Mouse (Mus musculus) MEL (cell line): Measurements from ENCODE around the gene Epb41l1. TPM values are rescaled to one million over a fixed set of nuclear protein-coding genes. Genes with fewer than 3 reads are reported as not detected.

Experiments
- DNase-seq: peaks from one replicate; pipeline ENCODE4 v3.0.0; 2011; ENCODE audit warnings: low read depth, low spot score
- H3K27ac ChIP-seq: 2 replicates; pipeline ENCODE4 v1.5.1; 2012; ENCODE audit warnings: low read depth, mild to moderate bottlenecking, control low read depth, low read length, moderate library complexity; ENCODE audit not compliant: control insufficient read depth
- H3K27me3 ChIP-seq, 2 experiments: fragments of 150-350 bp in 1 of 2; sonication (generic) in 1 of 2; 2 replicates each; pipeline ENCODE4 v1.6.1; 2012; ENCODE audit warnings: low read length in 2 of 2, mild to moderate bottlenecking in 2 of 2, improper control_type of control experiment in 1 of 2, moderate library complexity in 1 of 2; ENCODE audit not compliant: insufficient read depth in 2 of 2, control insufficient read depth in 1 of 2
- H3K36me3 ChIP-seq, 2 experiments: 2 replicates each; pipeline ENCODE4 v1.6.1; 2012 to 2014; ENCODE audit warnings: low read length in 2 of 2, improper control_type of control experiment in 1 of 2, inconsistent platforms in 1 of 2, mild to moderate bottlenecking in 1 of 2; ENCODE audit not compliant: insufficient read depth in 2 of 2, control insufficient read depth in 1 of 2
- H3K4me1 ChIP-seq, 2 experiments: fragments of 150-350 bp in 1 of 2; sonication (generic) in 1 of 2; 2 replicates each; pipeline ENCODE4 v1.6.1; 2012; ENCODE audit warnings: low read length in 2 of 2, improper control_type of control experiment in 1 of 2, mild to moderate bottlenecking in 1 of 2; ENCODE audit not compliant: insufficient read depth in 2 of 2, control insufficient read depth in 1 of 2
- H3K4me3 ChIP-seq, 2 experiments: fragments of 150-350 bp in 1 of 2; sonication (generic) in 1 of 2; 2 replicates each; pipeline ENCODE4 v1.5.1; 2012; ENCODE audit warnings: low read depth in 2 of 2, low read length in 2 of 2, mild to moderate bottlenecking in 2 of 2, moderate library complexity in 2 of 2, control low read depth in 1 of 2, improper control_type of control experiment in 1 of 2; ENCODE audit not compliant: control insufficient read depth in 1 of 2, insufficient read depth in 1 of 2
- H3K79me2 ChIP-seq: 2 replicates; pipeline ENCODE4 v1.6.1; 2012; ENCODE audit warnings: mild to moderate bottlenecking, low read length, moderate library complexity; ENCODE audit not compliant: control insufficient read depth, poor library complexity, insufficient read depth
- H3K9ac ChIP-seq: 2 replicates; pipeline ENCODE4 v1.6.1; 2012; ENCODE audit warnings: low read depth, mild to moderate bottlenecking, control low read depth, low read length, moderate library complexity; ENCODE audit not compliant: control insufficient read depth, poor library complexity, severe bottlenecking
- H3K9me3 ChIP-seq: fragments of 150-350 bp; sonication (generic); replicated peaks from 2 replicates; pipeline ENCODE4 v1.6.1; 2012; ENCODE audit warnings: mild to moderate bottlenecking, low read length, improper control_type of control experiment, moderate library complexity; ENCODE audit not compliant: insufficient read depth
- BHLHE40 ChIP-seq: IDR thresholded peaks from 2 replicates; pipeline ENCODE4 v1.6.1; 2012; ENCODE audit warnings: low read depth, mild to moderate bottlenecking, inconsistent platforms, low read length, improper control_type of control experiment, borderline replicate concordance
- CHD1 ChIP-seq: IDR thresholded peaks from 2 replicates; pipeline ENCODE4 v1.6.1; 2012; ENCODE audit warnings: low read depth, mild to moderate bottlenecking, inconsistent platforms, low read length, improper control_type of control experiment
- CHD2 ChIP-seq: IDR thresholded peaks from 2 replicates; pipeline ENCODE4 v1.6.1; 2011; ENCODE audit warnings: low read length, improper control_type of control experiment
- E2F4 ChIP-seq: IDR thresholded peaks from 2 replicates; pipeline ENCODE4 v1.6.1; 2011; ENCODE audit warnings: low read depth, low read length, improper control_type of control experiment, borderline replicate concordance
- ETS1 ChIP-seq: IDR thresholded peaks from 2 replicates; pipeline ENCODE4 v1.6.1; 2012; ENCODE audit warnings: low read depth, mild to moderate bottlenecking, inconsistent platforms, low read length, improper control_type of control experiment, moderate library complexity
- GABPA ChIP-seq: IDR thresholded peaks from 2 replicates; pipeline ENCODE4 v1.6.1; 2012; ENCODE audit warnings: low read depth, mild to moderate bottlenecking, inconsistent platforms, low read length, improper control_type of control experiment, moderate library complexity
- GATA1 ChIP-seq: IDR thresholded peaks from 2 replicates; pipeline ENCODE4 v1.6.1; 2011; ENCODE audit warnings: low read depth, low read length, improper control_type of control experiment
- HCFC1 ChIP-seq: IDR thresholded peaks from 2 replicates; pipeline ENCODE4 v1.6.1; 2012; ENCODE audit warnings: low read depth, mild to moderate bottlenecking, inconsistent platforms, low read length, improper control_type of control experiment, moderate library complexity
- JUND ChIP-seq: IDR thresholded peaks from 2 replicates; pipeline ENCODE4 v1.6.1; 2011; ENCODE audit warnings: low read depth, mild to moderate bottlenecking, improper control_type of control experiment, low read length
- KAT2A ChIP-seq: conservative IDR thresholded peaks from 2 replicates; pipeline ENCODE4 v1.6.1; 2012; ENCODE audit warnings: low read depth, low read length, improper control_type of control experiment, inconsistent platforms
- MAFK ChIP-seq: IDR thresholded peaks from 2 replicates; pipeline ENCODE4 v1.6.1; 2011; ENCODE audit warnings: low read depth, mild to moderate bottlenecking, low read length, improper control_type of control experiment, borderline replicate concordance
- MAX ChIP-seq: IDR thresholded peaks from 2 replicates; pipeline ENCODE4 v1.6.1; 2011; ENCODE audit warnings: low read length, improper control_type of control experiment
- MAZ ChIP-seq: IDR thresholded peaks from 2 replicates; pipeline ENCODE4 v1.6.1; 2012; ENCODE audit warnings: low read depth, mild to moderate bottlenecking, inconsistent platforms, low read length, improper control_type of control experiment
- MXI1 ChIP-seq: IDR thresholded peaks from 2 replicates; pipeline ENCODE4 v1.6.1; 2011; ENCODE audit warnings: mild to moderate bottlenecking, low read depth, low read length, improper control_type of control experiment
- MYC ChIP-seq: IDR thresholded peaks from 2 replicates; pipeline ENCODE4 v1.6.1; 2011; ENCODE audit warnings: low read depth, mild to moderate bottlenecking, low read length, improper control_type of control experiment, moderate library complexity
- NELFE ChIP-seq: IDR thresholded peaks from 2 replicates; pipeline ENCODE4 v1.6.1; 2011; ENCODE audit warnings: low read depth, low read length, improper control_type of control experiment
- NRF1 ChIP-seq: IDR thresholded peaks from 2 replicates; pipeline ENCODE4 v1.6.1; 2014; ENCODE audit warnings: low read depth, mild to moderate bottlenecking, inconsistent platforms, low read length, improper control_type of control experiment, moderate library complexity; ENCODE audit not compliant: poor library complexity, insufficient read depth, severe bottlenecking
- POLR2A ChIP-seq, 2 experiments: IDR thresholded peaks; 2 replicates each; pipeline ENCODE4 v1.6.1; 2011 to 2012; ENCODE audit warnings: low read length in 2 of 2, mild to moderate bottlenecking in 2 of 2, control low read depth in 1 of 2, improper control_type of control experiment in 1 of 2, low read depth in 1 of 2, moderate library complexity in 1 of 2; ENCODE audit not compliant: control insufficient read depth in 1 of 2, insufficient read depth in 1 of 2, poor library complexity in 1 of 2
- POLR2AphosphoS2 ChIP-seq: IDR thresholded peaks from 2 replicates; pipeline ENCODE4 v1.6.1; 2011; ENCODE audit warnings: low read length, improper control_type of control experiment
- POLR2AphosphoS5 ChIP-seq: IDR thresholded peaks from 2 replicates; pipeline ENCODE4 v1.6.1; 2012; ENCODE audit warnings: low read depth, borderline replicate concordance, mild to moderate bottlenecking, inconsistent platforms, low read length, moderate library complexity, mixed read lengths
- RAD21 ChIP-seq: IDR thresholded peaks from 2 replicates; pipeline ENCODE4 v1.6.1; 2011; ENCODE audit warnings: mild to moderate bottlenecking, low read depth, low read length, improper control_type of control experiment
- RCOR1 ChIP-seq: IDR thresholded peaks from 2 replicates; pipeline ENCODE4 v1.6.1; 2012; ENCODE audit warnings: low read depth, mild to moderate bottlenecking, inconsistent platforms, low read length, improper control_type of control experiment
- SIN3A ChIP-seq: IDR thresholded peaks from 2 replicates; pipeline ENCODE4 v1.6.1; 2012; ENCODE audit warnings: low read length, improper control_type of control experiment, inconsistent platforms
- SMC3 ChIP-seq: IDR thresholded peaks from 2 replicates; pipeline ENCODE4 v1.6.1; 2011; ENCODE audit warnings: low read depth, low read length, improper control_type of control experiment
- TAL1 ChIP-seq: IDR thresholded peaks from 2 replicates; pipeline ENCODE4 v1.6.1; 2012; ENCODE audit warnings: mild to moderate bottlenecking, inconsistent platforms, low read length, moderate library complexity, mixed read lengths
- TCF12 ChIP-seq: IDR thresholded peaks from 2 replicates; pipeline ENCODE4 v1.6.1; 2014; ENCODE audit warnings: low read depth, mild to moderate bottlenecking, inconsistent platforms, low read length, improper control_type of control experiment, moderate library complexity
- UBTF ChIP-seq: IDR thresholded peaks from 2 replicates; pipeline ENCODE4 v1.6.1; 2012; ENCODE audit warnings: low read depth, mild to moderate bottlenecking, inconsistent platforms, low read length, improper control_type of control experiment, moderate library complexity, borderline replicate concordance; ENCODE audit not compliant: insufficient read depth
- USF1 ChIP-seq: IDR thresholded peaks from 2 replicates; pipeline ENCODE4 v1.6.1; 2014; ENCODE audit warnings: low read depth, mild to moderate bottlenecking, inconsistent platforms, low read length, improper control_type of control experiment, moderate library complexity
- ZC3H11A ChIP-seq: IDR thresholded peaks from 2 replicates; pipeline ENCODE4 v1.6.1; 2012; ENCODE audit warnings: low read depth, mild to moderate bottlenecking, inconsistent platforms, low read length, improper control_type of control experiment
- ZMIZ1 ChIP-seq: IDR thresholded peaks from 2 replicates; pipeline ENCODE4 v1.6.1; 2012; ENCODE audit warnings: low read depth, mild to moderate bottlenecking, inconsistent platforms, low read length, improper control_type of control experiment, moderate library complexity
- polyA plus RNA-seq, 2 experiments: library from polyadenylated mRNA; stranded (reverse) in 1 of 2; unstranded in 1 of 2; fragments of >175 nt in 1 of 2; fragments of >200 nt in 1 of 2; gene quantifications; 2 replicates each; pipeline versions ENCODE4 v1.2.1 to v1.2.4; 2012; ENCODE audit warnings: low replicate concordance in 2 of 2, low read depth in 1 of 2; ENCODE audit not compliant: insufficient read length in 2 of 2, insufficient read depth in 1 of 2, missing spikeins in 1 of 2
- total RNA-seq: library from RNA; depleted of rRNA; stranded (reverse); fragments of 300-350 nt; gene quantifications from 2 replicates; pipeline ENCODE4 v1.2.3, GENCODE M21; 2012

The Epb41l1 gene
- total and polyA plus RNA-seq, 3 experiments, result 1.5 to 7.3 TPM; not detected in 1

- Histone ChIP-seq H3K9ac (no peak overlapping the region), H3K79me2 (peaks cover 11% of the 10 kb centered on the region), H3K4me1 (peaks cover 0 to 8% of the 10 kb centered on the region in 2 experiments; a peak in 1 of 4 replicates), H3K9me3 (no peaks in the 10 kb centered on the region), H3K36me3 (peaks cover 0 to 4% of the 10 kb centered on the region in 2 experiments; a peak in 2 of 4 replicates), H3K4me3 (no peak overlapping the region), H3K27me3 (no peaks in the 10 kb centered on the region), H3K27ac (no peak overlapping the region)
- no peak for DNase-seq
- TF ChIP-seq GABPA, result no peak
- 0 out of 2 replicates have a peak, but pooled peaks have one; percentile 15 for TF ChIP-seq MAFK
These were observed 123.1 kb downstream of the Epb41l1 start for GRCm38 (mm10) chr2:156543804-156544203.

GRCm38 (mm10) chr2:156547123-156547891 is 126.6 kb downstream of the Epb41l1 start, which contains the start of gene Aar2:
Gene Aar2 (plus strand): TSS chr2:156547584.
- Histone ChIP-seq H3K4me3 (peak within 1 kb of the TSS; percentile 83 to 85), H3K9me3 (no peaks in the 10 kb centered on the region), H3K9ac (peak within 1 kb of the TSS; percentile 89), H3K36me3 (peaks cover 2 to 5% of the 10 kb centered on the region in 2 experiments; a peak in 3 of 4 replicates), H3K79me2 (peaks cover 32% of the 10 kb centered on the region), H3K27me3 (no peaks in the 10 kb centered on the region), H3K4me1 (peaks cover 0 to 8% of the 10 kb centered on the region in 2 experiments; a peak in 1 of 4 replicates), H3K27ac (peak within 1 kb of the TSS; percentile 75)
- DNase-seq, result peak; percentile 93
- TF ChIP-seq POLR2A (IDR thresholded peaks at IDR 0.05; ENCODE audit: control insufficient read depth in 1 of 2, insufficient read depth in 1 of 2, low read depth in 1 of 2, low read length in 2 of 2, poor library complexity in 1 of 2) (peak; percentile 80 to 94), TCF12 (peak; percentile 81), ZC3H11A (no peak), MAX (peak; percentile 49; the same call in 1 of the 2 replicates), BHLHE40 (no peak), NELFE (peak; percentile 89), POLR2AphosphoS5 (no peak), SIN3A (peak; percentile 91), MYC (peak; percentile 71), KAT2A (no peak; the same call in 1 of the 2 replicates), USF1 (no peak), MAZ (peak; percentile 55; the same call in 1 of the 2 replicates), SMC3 (no peak), HCFC1 (peak; percentile 94), CHD2 (no peak), E2F4 (no peak), CHD1 (no peak; the same call in 1 of the 2 replicates), ZMIZ1 (peak; percentile 63; the same call in 1 of the 2 replicates), MAFK (no peak), JUND (0 out of 2 replicates have a peak, but pooled peaks have one; percentile 44), UBTF (no peak), GATA1 (peak; percentile 55; the same call in 1 of the 2 replicates), RAD21 (no peak), TAL1 (no peak), ETS1 (peak; percentile 27; the same call in 1 of the 2 replicates), GABPA (no peak), RCOR1 (no peak; the same call in 1 of the 2 replicates), POLR2AphosphoS2 (peak; percentile 85), NRF1 (no peak), MXI1 (peak; percentile 82)
